10 mouse cellular contexts compared by ENCODE assay signal in the genomic region with DNA sequence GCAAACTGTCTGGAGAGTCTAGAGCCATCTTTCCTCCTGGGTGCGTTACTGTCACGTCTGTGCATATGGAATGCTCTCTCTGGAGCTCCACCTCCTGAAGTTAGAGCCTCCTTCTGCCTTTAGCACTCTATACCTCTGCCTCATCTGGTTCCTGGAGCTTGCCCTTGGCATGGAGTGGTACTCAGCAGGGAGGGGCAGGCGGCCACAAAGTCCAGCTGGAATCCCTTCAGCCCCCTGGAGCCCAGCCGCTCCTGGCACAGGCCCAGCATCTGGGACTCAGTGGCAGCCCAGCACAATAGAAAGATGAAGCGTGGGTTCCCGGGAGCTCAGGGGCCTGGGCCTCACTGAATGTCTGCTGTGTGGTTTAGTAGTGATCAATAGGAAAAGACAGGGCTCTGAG.
A peak's percentile ranks its signal among the peaks of the same experiment; 100 is the strongest.
DNase-seq lines count a peak whose midpoint lies in the region; ATAC-seq and TF ChIP-seq lines count a peak whose summit lies in the region.
"Had no signal": no experiment of that assay in that cellular context is flagged by ENCODE, and none has a peak within 500 bp of the region (broad histone marks: within the 10 kb centered on the region; RNA-seq: fewer than 3 reads in every experiment).

No protein-coding gene starts in this region.

- no peak overlapping the region for H3K4me3 ChIP-seq in lung, embryonic 15.5 days
- no peak overlapping the region for H3K4me3 ChIP-seq in olfactory bulb, adult 2 months (ENCODE audit: insufficient read depth, low read depth, low read length)
- no peak overlapping the region for H3K4me3 ChIP-seq in thymus, adult 2 months (ENCODE audit: control insufficient read depth, insufficient read depth, low read length)
- H3K4me3 ChIP-seq: liver, embryonic 13.5 days had no signal

- no peak for ATAC-seq in lung, embryonic 15.5 days (ENCODE audit: borderline replicate concordance, extremely low read depth, low FRiP score, low TSS enrichment)

- H3K4me1 ChIP-seq in lung, embryonic 15.5 days = peaks cover 93% of the 10 kb centered on the region
- peaks cover 55% of the 10 kb centered on the region for H3K4me1 ChIP-seq in olfactory bulb, adult 2 months (ENCODE audit: control insufficient read depth, insufficient read depth, low read length)
- peaks cover 23% of the 10 kb centered on the region for H3K4me1 ChIP-seq in thymus, adult 2 months (replicated peaks; ENCODE audit: control insufficient read depth, insufficient read depth, low read length)

- no peaks in the 10 kb centered on the region for H3K27me3 ChIP-seq in lung, embryonic 15.5 days
- H3K27me3 ChIP-seq in thymus, adult 2 months (ENCODE audit: control insufficient read depth, insufficient read depth, low read length) = no peaks in the 10 kb centered on the region

- peak overlapping the region; percentile 72 for H3K27ac ChIP-seq in lung, embryonic 15.5 days
- H3K27ac ChIP-seq in olfactory bulb, adult 2 months (ENCODE audit: insufficient read depth, low read depth, low read length) = 0 out of 2 replicates have a peak overlapping the region, but pooled peaks have one; percentile 5
- no peak overlapping the region for H3K27ac ChIP-seq in thymus, adult 2 months (ENCODE audit: control insufficient read depth, insufficient read depth, low read length)
- H3K27ac ChIP-seq: liver, embryonic 13.5 days had no signal

- TF ChIP-seq CTCF in olfactory bulb, adult 2 months (IDR thresholded peaks at IDR 0.05; ENCODE audit: insufficient read depth, low read depth, low read length) = no peak
- TF ChIP-seq CTCF in thymus, adult 2 months (IDR thresholded peaks at IDR 0.05; ENCODE audit: borderline replicate concordance, control insufficient read depth, extremely low read depth, insufficient read depth, low read length, poor library complexity) = no peak

- peak; percentile 42 for DNase-seq in adrenal gland, postnatal 10 days
- no peak for DNase-seq in adrenal gland, adult 8-10 months
- DNase-seq in lung, postnatal 25 days (ENCODE audit: low spot score) = no peak
- peak; percentile 66 for DNase-seq in kidney, postnatal 10 days
- DNase-seq in thymus, adult 2 months = no peak
- DNase-seq in thymus, postnatal 10 days (ENCODE audit: low spot score in 2 of 2) = no peak
- DNase-seq: liver, embryonic 13.5 days; spleen, adult 18-20 months had no signal

- H3K4me2 ChIP-seq in lung, embryonic 15.5 days = no peak overlapping the region
- H3K4me2 ChIP-seq: liver, embryonic 13.5 days had no signal

- 29% methylated on average over 6 of the region's 6 CpGs for WGBS in lung, embryonic 15.5 days
- WGBS in olfactory bulb, adult 2 months = 54% methylated on average over 6 of the region's 6 CpGs
- WGBS in thymus, adult 2 months = 95% methylated on average over 6 of the region's 6 CpGs

- H3K9ac ChIP-seq in lung, embryonic 15.5 days = no peak overlapping the region
- H3K9ac ChIP-seq: liver, embryonic 13.5 days had no signal

- H3K36me3 ChIP-seq in lung, embryonic 15.5 days = no peaks in the 10 kb centered on the region
- H3K36me3 ChIP-seq in thymus, adult 2 months (ENCODE audit: control insufficient read depth, insufficient read depth, low read length) = no peaks in the 10 kb centered on the region
- H3K36me3 ChIP-seq: liver, embryonic 13.5 days had no signal

- H3K9me3 ChIP-seq in lung, embryonic 15.5 days = no peaks in the 10 kb centered on the region
- H3K9me3 ChIP-seq: liver, embryonic 13.5 days had no signal

- no peak for TF ChIP-seq POLR2A in olfactory bulb, adult 2 months (IDR thresholded peaks at IDR 0.05; ENCODE audit: insufficient read depth, low read depth, low read length)
- TF ChIP-seq POLR2A in thymus, adult 2 months (IDR thresholded peaks at IDR 0.05; ENCODE audit: control insufficient read depth, extremely low read depth, insufficient read depth, low read length, poor library complexity) = no peak

Comparison
In these comparisons a context has a peak if more than half of its experiments do, and no peak if none do; other contexts are left out.
1. DNase-seq: peak in adrenal gland, postnatal 10 days (single experiment) and kidney, postnatal 10 days (single experiment); none in adrenal gland, adult 8-10 months (single experiment), lung, postnatal 25 days (single experiment), thymus, adult 2 months (single experiment) and thymus, postnatal 10 days (0 of 2).